Mouse (Mus musculus): ENCODE data around the gene Sdccag8. TPM values are rescaled to one million over a fixed set of nuclear protein-coding genes. Genes with fewer than 3 reads are reported as not detected.
"Not testable (repeated sequence)": the region's sequence is repeated elsewhere in the genome, so short reads cannot be mapped to it uniquely, and the experiment has no call there.

The Sdccag8 gene
- polyA plus RNA-seq, 1 experiment from 2014 or later, result 14.6 TPM

GRCm38 (mm10) chr1:176832607-176833006, 18.1 kb downstream of the Sdccag8 start:
- H3K9ac ChIP-seq (ENCODE audit: low read length), result no peak overlapping the region
- no peak for DNase-seq (ENCODE audit: low spot score)
- H3K4me1 ChIP-seq (ENCODE audit: control insufficient read depth, insufficient read depth, low read length), result no peaks in the 10 kb centered on the region
- H3K4me3 ChIP-seq (ENCODE audit: low read depth, low read length), result no peak overlapping the region
- WGBS, result 82% methylated on average over 8 of the region's 8 CpGs
- no peak overlapping the region for H3K27ac ChIP-seq (replicated peaks; ENCODE audit: low read depth, low read length)
- H3K27me3 ChIP-seq (ENCODE audit: control insufficient read depth, insufficient read depth, low read length), result no peaks in the 10 kb centered on the region
- ATAC-seq (ENCODE audit: insufficient number of reproducible peaks, low FRiP score, low TSS enrichment, low read depth), result no peak
- H3K9me3 ChIP-seq (ENCODE audit: control insufficient read depth, low read length), result no peaks in the 10 kb centered on the region
- H3K4me2 ChIP-seq (ENCODE audit: low read depth, severe bottlenecking), result no peak overlapping the region
- no peaks in the 10 kb centered on the region for H3K36me3 ChIP-seq (ENCODE audit: control insufficient read depth, insufficient read depth, low read length)

GRCm38 (mm10) chr1:176833257-176833656, 18.8 kb downstream of the Sdccag8 start:
- Histone ChIP-seq H3K4me1 (ENCODE audit: control insufficient read depth, insufficient read depth, low read length) (no peaks in the 10 kb centered on the region), H3K36me3 (ENCODE audit: control insufficient read depth, insufficient read depth, low read length) (no peaks in the 10 kb centered on the region), H3K9me3 (ENCODE audit: control insufficient read depth, low read length) (no peaks in the 10 kb centered on the region), H3K4me2 (ENCODE audit: low read depth, severe bottlenecking) (no peak overlapping the region), H3K9ac (ENCODE audit: low read length) (no peak overlapping the region), H3K27ac (replicated peaks; ENCODE audit: low read depth, low read length) (no peak overlapping the region), H3K27me3 (ENCODE audit: control insufficient read depth, insufficient read depth, low read length) (no peaks in the 10 kb centered on the region), H3K4me3 (ENCODE audit: low read depth, low read length) (no peak overlapping the region)
- ATAC-seq (ENCODE audit: insufficient number of reproducible peaks, low FRiP score, low TSS enrichment, low read depth) (no peak), DNase-seq (ENCODE audit: low spot score) (no peak)

- no peak for DNase-seq (ENCODE audit: low spot score)
- H3K4me3 ChIP-seq (ENCODE audit: low read depth, low read length), result no peak overlapping the region
- H3K27ac ChIP-seq (replicated peaks; ENCODE audit: low read depth, low read length), result no peak overlapping the region
- H3K9me3 ChIP-seq (ENCODE audit: control insufficient read depth, low read length), result no peaks in the 10 kb centered on the region
- 85% methylated on average over 3 of the region's 3 CpGs for WGBS
- H3K36me3 ChIP-seq (ENCODE audit: control insufficient read depth, insufficient read depth, low read length), result no peaks in the 10 kb centered on the region
- no peaks in the 10 kb centered on the region for H3K4me1 ChIP-seq (ENCODE audit: control insufficient read depth, insufficient read depth, low read length)
- no peak for ATAC-seq (ENCODE audit: insufficient number of reproducible peaks, low FRiP score, low TSS enrichment, low read depth)
- no peak overlapping the region for H3K9ac ChIP-seq (ENCODE audit: low read length)
- H3K4me2 ChIP-seq (ENCODE audit: low read depth, severe bottlenecking), result no peak overlapping the region
- no peaks in the 10 kb centered on the region for H3K27me3 ChIP-seq (ENCODE audit: control insufficient read depth, insufficient read depth, low read length)
These were observed 19.5 kb downstream of the Sdccag8 start for GRCm38 (mm10) chr1:176833948-176834347.

- no peak for ATAC-seq (ENCODE audit: insufficient number of reproducible peaks, low FRiP score, low TSS enrichment, low read depth)
- H3K27ac ChIP-seq (replicated peaks; ENCODE audit: low read depth, low read length), result no peak overlapping the region
- 57% methylated on average over 6 of the region's 6 CpGs for WGBS
- no peaks in the 10 kb centered on the region for H3K27me3 ChIP-seq (ENCODE audit: control insufficient read depth, insufficient read depth, low read length)
- no peaks in the 10 kb centered on the region for H3K36me3 ChIP-seq (ENCODE audit: control insufficient read depth, insufficient read depth, low read length)
- peak overlapping the region; percentile 88 for H3K4me2 ChIP-seq (ENCODE audit: low read depth, severe bottlenecking)
- H3K9me3 ChIP-seq (ENCODE audit: control insufficient read depth, low read length), result no peaks in the 10 kb centered on the region
- no peak for DNase-seq (ENCODE audit: low spot score)
- H3K4me1 ChIP-seq (ENCODE audit: control insufficient read depth, insufficient read depth, low read length), result no peaks in the 10 kb centered on the region
- no peak overlapping the region for H3K4me3 ChIP-seq (ENCODE audit: low read depth, low read length)
- no peak overlapping the region for H3K9ac ChIP-seq (ENCODE audit: low read length)
These were observed 20.4 kb downstream of the Sdccag8 start for GRCm38 (mm10) chr1:176834880-176835279.

GRCm38 (mm10) chr1:176835501-176836294, 21.2 kb downstream of the Sdccag8 start:
- 1% methylated on average over 41 of the region's 41 CpGs for WGBS
- ATAC-seq (ENCODE audit: insufficient number of reproducible peaks, low FRiP score, low TSS enrichment, low read depth), result peak; percentile 42; the same call in 1 of the 2 replicates
- Histone ChIP-seq H3K9ac (ENCODE audit: low read length) (peak overlapping the region; percentile 54), H3K4me3 (ENCODE audit: low read depth, low read length) (peak overlapping the region; percentile 35), H3K4me1 (ENCODE audit: control insufficient read depth, insufficient read depth, low read length) (no peaks in the 10 kb centered on the region), H3K36me3 (ENCODE audit: control insufficient read depth, insufficient read depth, low read length) (no peaks in the 10 kb centered on the region), H3K9me3 (ENCODE audit: control insufficient read depth, low read length) (no peaks in the 10 kb centered on the region), H3K27me3 (ENCODE audit: control insufficient read depth, insufficient read depth, low read length) (no peaks in the 10 kb centered on the region), H3K27ac (replicated peaks; ENCODE audit: low read depth, low read length) (no peak overlapping the region), H3K4me2 (ENCODE audit: low read depth, severe bottlenecking) (peak overlapping the region; percentile 88)
- DNase-seq (ENCODE audit: low spot score), result peak; percentile 51

GRCm38 (mm10) chr1:176836562-176836961, 22.1 kb downstream of the Sdccag8 start:
- 64% methylated on average over 7 of the region's 7 CpGs for WGBS

GRCm38 (mm10) chr1:176845082-176845977, 30.9 kb downstream of the Sdccag8 start:
- no peaks in the 10 kb centered on the region for H3K4me1 ChIP-seq (ENCODE audit: control insufficient read depth, insufficient read depth, low read length)
- whole genome bisulfite sequencing, result 81% methylated on average over 17 of the region's 17 CpGs
- ATAC-seq (ENCODE audit: insufficient number of reproducible peaks, low FRiP score, low TSS enrichment, low read depth), result no peak
- DNase-seq (ENCODE audit: low spot score), result no peak
- H3K27me3 ChIP-seq (ENCODE audit: control insufficient read depth, insufficient read depth, low read length), result no peaks in the 10 kb centered on the region
- H3K9ac ChIP-seq (ENCODE audit: low read length), result no peak overlapping the region
- H3K9me3 ChIP-seq (ENCODE audit: control insufficient read depth, low read length), result no peaks in the 10 kb centered on the region
- no peak overlapping the region for H3K27ac ChIP-seq (replicated peaks; ENCODE audit: low read depth, low read length)
- no peak overlapping the region for H3K4me2 ChIP-seq (ENCODE audit: low read depth, severe bottlenecking)
- no peaks in the 10 kb centered on the region for H3K36me3 ChIP-seq (ENCODE audit: control insufficient read depth, insufficient read depth, low read length)
- H3K4me3 ChIP-seq (ENCODE audit: low read depth, low read length), result no peak overlapping the region

More at GRCm38 (mm10) chr1:176836562-176836961, 22.1 kb downstream of the Sdccag8 start:
- DNase-seq (ENCODE audit: low spot score); H3K4me3 ChIP-seq (ENCODE audit: low read depth, low read length); H3K9me3 ChIP-seq (ENCODE audit: control insufficient read depth, low read length); H3K27ac ChIP-seq (replicated peaks; ENCODE audit: low read depth, low read length); H3K9ac ChIP-seq (ENCODE audit: low read length); H3K4me2 ChIP-seq (ENCODE audit: low read depth, severe bottlenecking); H3K27me3 ChIP-seq (ENCODE audit: control insufficient read depth, insufficient read depth, low read length); H3K36me3 ChIP-seq (ENCODE audit: control insufficient read depth, insufficient read depth, low read length); H3K4me1 ChIP-seq (ENCODE audit: control insufficient read depth, insufficient read depth, low read length); ATAC-seq (ENCODE audit: insufficient number of reproducible peaks, low FRiP score, low TSS enrichment, low read depth): not testable (repeated sequence)

- Histone ChIP-seq H3K4me2 (ENCODE audit: low read depth, severe bottlenecking) (no peak overlapping the region), H3K27me3 (ENCODE audit: control insufficient read depth, insufficient read depth, low read length) (no peaks in the 10 kb centered on the region), H3K4me3 (ENCODE audit: low read depth, low read length) (no peak overlapping the region), H3K27ac (replicated peaks; ENCODE audit: low read depth, low read length) (no peak overlapping the region), H3K9me3 (ENCODE audit: control insufficient read depth, low read length) (no peaks in the 10 kb centered on the region), H3K9ac (ENCODE audit: low read length) (no peak overlapping the region), H3K36me3 (ENCODE audit: control insufficient read depth, insufficient read depth, low read length) (no peaks in the 10 kb centered on the region), H3K4me1 (ENCODE audit: control insufficient read depth, insufficient read depth, low read length) (no peaks in the 10 kb centered on the region)
- ATAC-seq (ENCODE audit: insufficient number of reproducible peaks, low FRiP score, low TSS enrichment, low read depth), result no peak
- 85% methylated on average over 10 of the region's 10 CpGs for WGBS
- no peak for DNase-seq (ENCODE audit: low spot score)
These were observed 32.8 kb downstream of the Sdccag8 start for GRCm38 (mm10) chr1:176847118-176847859.

Measured in limb, embryonic 11.5 days (tissue).